Mouse (Mus musculus): ENCODE measurements around the gene Fam243.
A peak's percentile ranks its signal among the peaks of the same experiment; 100 is the strongest.

Gene Fam243

DNA sequence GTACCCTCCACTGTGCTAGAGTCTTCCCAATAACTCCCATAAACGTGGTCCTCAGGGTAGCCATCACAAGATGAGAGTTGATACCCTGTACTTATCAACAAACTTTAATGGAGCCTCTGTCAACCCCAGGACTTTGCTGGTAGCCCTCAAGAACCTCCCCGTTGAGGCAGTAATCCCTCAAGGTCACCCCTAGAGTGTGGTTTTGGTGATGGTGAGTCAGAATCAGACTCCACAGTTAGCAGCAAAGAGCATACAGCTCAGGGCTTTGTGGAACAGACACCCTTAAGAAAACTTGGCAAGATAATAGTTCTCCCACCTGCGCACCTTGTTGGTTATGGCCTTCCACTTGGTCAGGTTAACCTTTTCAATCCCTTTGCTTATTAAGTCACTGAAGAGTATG lies 880 bp downstream of the Fam243 start:
- DNase-seq (ENCODE audit: low read depth, low spot score): no peak

DNA sequence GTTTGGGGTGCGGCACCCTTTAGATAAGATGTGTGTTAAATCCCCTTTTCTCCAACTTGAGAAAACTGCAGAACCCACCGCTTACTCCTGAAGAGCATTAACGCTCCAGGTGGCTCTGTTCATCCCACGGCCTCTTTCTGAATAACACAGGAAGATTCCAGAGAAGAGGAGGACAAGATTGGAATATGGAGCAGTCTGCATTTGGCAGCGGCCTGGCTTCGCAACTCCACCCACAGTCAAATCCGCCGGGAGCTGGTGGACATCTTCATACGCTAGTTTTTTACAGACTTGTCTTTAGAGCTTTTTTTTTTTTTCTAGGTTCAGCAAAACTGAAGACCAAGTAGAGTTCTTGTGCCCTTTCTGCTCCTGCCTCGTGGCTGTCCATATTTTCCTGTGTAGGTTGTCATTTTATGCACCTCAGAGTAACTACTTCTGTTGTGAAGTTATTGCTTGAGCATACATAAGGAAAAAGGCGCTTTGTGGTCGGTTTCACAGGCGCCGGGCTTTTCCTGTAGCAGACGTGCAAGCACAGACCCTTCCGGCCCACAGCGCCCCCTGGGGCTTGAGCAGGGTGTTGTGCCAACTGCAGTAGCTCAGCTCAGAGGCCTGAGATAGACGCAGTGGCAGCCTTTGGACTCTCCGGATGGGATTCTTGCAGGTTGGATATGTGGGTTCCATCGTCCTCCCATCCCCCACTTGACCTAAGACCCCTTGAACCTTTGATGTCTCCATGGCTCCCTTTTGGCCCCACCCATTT lies 1.7 kb downstream of the Fam243 start:
- peak; percentile 78 for DNase-seq (ENCODE audit: low read depth, low spot score)

DNA sequence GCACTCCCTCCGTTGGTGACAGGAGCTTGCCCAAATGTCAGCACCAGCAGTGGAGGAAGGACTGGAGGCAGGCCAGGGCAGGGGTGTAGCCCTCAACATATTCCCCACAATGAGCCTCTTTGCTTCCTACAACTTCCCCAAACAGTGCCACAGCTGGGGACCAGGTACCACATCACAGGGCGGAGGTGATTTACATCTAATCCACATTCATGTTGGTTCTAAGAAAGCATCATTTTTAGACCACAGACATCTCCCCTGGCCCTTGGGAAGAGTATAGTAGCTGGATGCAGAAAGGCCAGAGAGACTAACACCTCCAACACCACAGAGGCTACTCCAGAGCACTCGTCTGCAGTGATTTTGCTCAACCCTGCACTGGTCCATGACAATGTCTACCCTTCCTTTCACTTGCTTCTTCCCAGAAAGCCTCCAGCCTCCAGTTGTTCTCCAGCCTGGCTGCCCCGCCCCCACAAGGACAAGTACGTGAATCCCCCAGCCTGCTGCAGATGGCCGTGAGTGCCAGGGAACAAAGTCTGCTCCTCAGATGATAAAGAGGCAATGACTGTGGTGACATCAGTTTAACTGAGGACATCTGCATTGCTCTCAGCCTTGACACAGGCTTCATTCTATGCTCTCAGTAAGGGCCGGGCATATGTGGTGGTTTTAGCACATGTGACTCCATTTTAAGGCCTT lies 5.0 kb downstream of the Fam243 start:
- no peak for DNase-seq (ENCODE audit: low read depth, low spot score)

DNA sequence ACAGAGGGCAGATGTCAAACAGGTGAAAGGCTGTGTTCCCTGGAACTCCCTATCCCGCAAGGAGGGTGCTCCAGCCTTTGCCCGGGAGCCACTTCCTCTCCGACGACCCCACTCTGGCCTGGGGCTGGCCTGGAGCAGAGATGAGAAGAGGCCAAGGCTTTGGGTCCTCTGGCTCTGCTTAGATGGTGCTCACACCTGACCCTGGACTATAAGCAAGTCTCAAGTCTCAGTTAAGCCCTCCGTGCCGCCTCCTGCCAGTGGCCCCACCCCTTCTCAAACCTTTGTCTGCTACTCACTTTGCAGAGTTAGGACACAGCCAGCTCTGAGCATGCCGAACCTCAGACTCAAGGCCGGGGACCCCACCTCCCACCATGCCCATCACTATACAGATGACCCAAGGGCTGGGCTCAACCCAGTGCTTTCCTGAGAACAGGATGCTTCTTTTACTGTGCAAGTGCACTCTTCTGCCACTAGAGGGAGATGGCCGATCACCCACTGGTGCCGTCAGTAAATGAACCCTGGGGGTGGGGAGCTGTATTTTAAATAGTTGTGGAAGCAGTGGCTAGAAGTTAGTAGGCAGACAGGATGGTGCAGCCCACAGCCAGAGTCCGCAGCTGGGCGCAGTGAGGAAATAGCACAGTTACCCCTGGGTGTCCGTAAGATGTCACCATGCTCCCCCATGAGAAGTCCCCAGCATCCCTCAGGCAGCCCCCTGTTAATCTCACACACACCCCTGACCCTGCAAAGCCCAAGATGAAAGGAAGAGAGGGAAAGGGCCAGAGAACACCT lies 7.1 kb downstream of the Fam243 start:
- DNase-seq (ENCODE audit: low read depth, low spot score): peak; percentile 70

DNA sequence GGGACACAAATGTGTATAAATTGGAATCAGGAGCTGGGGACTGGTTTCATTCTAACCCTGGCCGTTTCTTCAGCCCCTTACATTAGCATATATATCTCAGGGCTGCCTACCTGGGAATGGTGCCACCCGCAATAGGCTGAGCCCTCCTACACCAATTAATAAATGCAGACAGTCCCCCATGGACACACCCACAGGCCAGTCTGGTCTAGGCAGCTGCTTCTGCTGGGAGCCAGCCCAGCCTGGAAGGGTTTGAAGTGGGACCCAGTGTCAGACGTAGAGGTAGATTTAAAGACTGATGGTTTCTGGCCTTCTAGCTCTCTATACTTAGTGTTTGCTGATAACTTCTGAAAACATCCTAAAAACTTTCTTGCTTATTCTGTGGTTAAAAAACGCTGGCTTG lies 12.1 kb downstream of the Fam243 start:
- no peak for DNase-seq (ENCODE audit: low read depth, low spot score)

DNA sequence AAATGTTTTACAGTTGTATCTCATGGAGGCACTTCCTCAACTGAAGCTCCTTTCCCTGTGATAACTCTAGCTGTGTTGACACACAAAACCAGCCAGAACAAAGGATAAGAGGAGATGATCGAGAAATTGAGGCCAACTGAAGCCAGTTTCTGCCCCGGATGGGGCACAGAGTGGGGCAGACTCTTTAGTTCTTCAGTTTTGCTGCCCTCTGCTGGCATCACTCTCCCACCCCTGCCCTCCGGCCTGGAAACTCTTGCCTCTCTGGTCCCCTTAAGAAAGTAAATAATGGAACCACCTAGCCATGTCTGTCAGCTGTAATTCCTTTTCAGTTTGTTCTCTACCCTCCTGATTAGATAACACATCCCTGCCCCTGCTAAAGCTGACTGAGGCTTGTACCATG lies 13.3 kb downstream of the Fam243 start:
- DNase-seq (ENCODE audit: low read depth, low spot score): no peak

DNA sequence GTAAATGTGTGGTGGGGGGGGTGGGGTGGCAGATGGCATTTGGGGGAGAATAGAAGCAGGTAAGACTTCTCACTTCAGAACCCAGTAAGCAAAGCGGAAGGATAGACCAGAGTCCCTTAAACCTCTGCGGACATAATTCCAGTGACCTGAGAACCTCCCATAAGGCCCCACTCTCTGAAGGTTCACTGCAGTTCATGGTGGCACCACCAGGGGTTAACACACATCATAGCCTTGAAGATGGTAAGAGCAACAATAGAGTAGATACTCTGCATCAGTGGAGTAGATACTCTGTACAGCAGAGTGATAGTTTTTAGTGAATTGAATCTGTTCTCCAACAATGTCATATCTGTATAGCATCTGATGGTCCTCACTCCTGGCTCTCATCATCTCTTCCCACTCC lies 15.7 kb downstream of the Fam243 start:
- DNase-seq (ENCODE audit: low read depth, low spot score): peak; percentile 58

DNA sequence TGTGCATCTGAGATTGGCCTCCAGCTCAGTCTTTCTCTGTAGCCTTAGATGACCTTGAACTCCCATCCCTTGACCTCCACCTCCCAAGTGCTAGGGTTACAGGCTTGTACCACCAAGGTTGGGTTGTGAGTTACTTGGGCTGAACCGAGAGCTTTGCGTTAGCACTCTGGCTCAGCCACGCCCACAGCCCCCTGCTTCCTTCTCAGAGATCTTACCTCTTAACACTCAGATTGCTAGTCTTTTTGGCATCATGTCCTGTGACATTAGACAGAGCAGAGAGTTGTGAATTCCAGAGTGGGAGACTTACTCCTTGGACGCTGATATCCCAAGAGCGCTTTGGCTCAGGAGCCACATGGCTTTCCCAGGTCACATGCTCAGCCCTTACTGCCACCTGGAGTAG lies 18.7 kb downstream of the Fam243 start:
- DNase-seq (ENCODE audit: low read depth, low spot score): no peak

DNA sequence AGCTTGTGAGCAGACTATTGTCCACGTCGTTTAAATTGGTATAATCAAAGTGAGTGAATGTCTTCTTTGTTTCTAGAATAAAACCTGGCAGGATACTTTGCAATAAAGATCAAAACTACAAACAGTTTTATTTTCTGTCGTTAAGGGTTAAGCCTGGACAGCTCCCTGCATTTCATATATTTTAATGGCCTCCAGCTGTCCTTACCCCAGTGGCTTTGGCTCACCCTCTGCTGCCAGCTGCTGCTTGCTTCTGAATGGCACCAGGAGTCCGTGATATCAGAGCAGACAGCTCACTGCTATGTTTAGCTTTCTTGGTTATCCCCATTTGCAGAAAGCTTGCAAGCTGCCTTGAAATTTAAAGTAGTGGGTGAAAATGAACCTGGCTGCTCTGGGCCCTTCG lies 19.3 kb downstream of the Fam243 start:
- DNase-seq (ENCODE audit: low read depth, low spot score): no peak

DNA sequence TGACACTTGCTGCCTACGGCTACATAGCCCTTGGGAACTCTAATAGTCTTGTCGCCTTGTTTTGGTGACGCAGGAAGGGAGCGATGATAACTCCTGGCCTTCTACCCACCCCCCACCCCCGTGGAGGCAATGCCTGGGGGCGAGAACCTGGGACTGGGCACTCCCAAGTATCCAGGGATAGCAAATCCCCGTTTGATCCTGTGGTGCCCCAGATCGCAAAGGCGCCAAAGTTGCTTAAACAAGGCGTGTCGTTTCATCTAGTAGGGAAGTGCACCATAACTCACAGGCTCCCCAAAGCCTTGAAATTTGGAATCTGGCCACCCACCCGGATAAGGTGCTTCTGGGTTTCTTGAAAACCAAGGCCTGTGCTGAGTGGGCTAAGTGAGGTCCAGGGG lies 19.8 kb downstream of the Fam243 start:
- DNase-seq (ENCODE audit: low read depth, low spot score): no peak

DNA sequence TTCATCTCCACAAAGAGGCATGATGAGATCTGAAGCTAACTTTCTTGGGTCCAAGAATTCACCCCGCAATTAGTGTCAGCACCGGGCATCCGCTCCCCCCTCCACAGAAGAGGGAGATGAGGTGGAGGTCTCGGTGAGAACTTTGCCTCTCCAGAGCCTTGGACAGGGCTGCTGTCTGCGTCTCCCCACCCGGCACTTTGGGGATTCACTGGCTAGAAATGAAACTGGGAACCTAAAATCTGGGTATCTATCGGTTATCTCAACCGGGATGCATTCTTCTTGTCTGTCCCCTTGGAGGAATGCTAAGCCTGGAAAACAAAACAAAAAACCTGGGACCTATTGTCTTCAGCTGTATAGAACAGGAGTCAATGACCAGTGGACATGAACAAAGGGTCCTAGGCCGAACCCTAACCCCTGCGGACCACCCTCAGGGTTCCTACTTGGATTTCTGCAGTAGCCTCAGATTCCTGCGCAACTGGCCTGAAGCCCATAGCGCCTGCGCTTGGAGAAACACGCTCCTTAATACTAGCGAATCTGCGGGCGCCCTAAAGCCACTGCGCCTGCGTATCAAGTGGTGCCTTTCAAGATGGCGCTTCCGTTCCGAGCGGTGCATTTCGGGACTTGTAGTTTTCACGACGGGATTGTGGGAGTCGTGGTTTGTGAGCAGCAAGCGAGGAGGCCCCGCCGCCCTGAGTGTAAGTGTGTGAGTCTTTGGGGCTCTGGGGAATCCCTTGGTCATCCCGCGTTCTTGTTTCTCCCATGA lies 20.4 kb downstream of the Fam243 start, which contains the start of gene Smim11:
Gene Smim11 (plus strand): TSS at position 638 of the 763 bp plus-strand sequence.
- peak; percentile 97 for DNase-seq (ENCODE audit: low read depth, low spot score)

DNA sequence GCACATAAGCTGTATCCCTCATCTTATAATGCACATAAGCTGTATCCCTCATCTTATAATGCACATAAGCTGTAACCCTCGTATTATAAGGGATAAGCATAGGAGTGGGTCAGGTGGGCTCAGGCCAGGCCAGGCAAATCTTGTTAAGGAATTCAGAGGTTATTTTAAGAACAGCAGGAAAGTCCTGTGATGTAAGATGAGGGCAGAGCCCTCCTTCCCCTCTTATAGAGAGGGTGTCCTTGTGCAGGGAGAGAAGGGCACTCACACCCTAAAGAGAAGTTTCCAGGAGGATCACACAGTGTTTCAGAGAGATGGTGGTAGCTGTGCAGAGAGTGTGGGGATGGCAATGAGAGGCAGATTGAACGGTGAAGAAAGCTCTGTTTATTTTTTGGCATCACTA lies 25.9 kb downstream of the Fam243 start:
- no peak for DNase-seq (ENCODE audit: low read depth, low spot score)

DNA sequence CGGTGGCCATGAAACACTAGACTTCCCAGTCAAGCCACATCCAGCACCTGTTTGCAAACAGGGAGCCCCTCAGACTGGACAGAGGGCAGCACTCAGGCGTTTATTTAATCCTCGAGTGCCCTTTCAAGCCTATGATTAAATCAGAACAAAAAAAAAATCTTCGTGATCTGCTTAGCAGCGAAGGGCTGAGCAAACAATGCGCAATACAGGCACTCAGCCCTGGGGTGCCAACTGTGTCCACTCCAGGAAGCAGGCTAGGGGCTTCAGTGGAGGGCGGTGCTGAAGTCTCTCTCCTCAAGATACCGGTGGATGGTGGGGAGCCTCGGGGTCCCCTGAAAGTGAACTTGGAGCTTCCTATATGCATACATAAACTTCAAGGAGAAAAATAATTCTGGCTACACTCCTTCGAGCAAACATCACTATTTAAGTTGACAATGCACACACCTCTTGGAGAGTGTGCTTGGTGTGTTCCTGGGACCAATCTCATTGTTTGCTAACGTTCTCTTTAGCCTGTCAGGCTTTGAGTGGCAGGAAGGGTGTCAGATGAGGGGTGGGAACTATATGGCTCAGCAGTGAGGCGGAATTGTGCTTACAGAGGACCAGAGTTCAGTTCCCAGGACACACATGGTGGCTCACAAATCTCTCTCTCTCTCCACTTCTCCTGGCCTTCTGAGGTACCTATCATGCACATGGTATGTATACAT lies 26.8 kb downstream of the Fam243 start:
- DNase-seq (ENCODE audit: low read depth, low spot score): no peak

DNA sequence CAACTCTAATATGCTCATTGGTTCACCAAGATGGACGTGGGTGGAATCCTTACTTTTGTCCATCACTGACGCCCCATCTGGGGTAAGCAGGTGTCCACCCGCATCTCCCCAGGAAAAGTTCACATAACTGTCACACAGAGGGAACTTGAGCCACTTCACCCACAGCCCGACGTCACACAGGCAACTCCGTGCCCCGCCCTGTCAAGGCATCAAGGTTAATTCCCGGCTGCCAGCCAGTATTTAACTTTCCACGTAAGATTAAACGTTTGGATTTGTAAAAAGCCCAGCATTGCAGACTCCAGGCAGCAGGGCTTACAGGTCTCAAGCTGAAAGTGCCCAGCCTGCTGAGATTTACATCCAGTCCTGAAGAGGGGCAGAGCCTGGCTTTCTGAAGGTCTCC lies 29.1 kb downstream of the Fam243 start, which contains the start of gene Kcne2:
Gene Kcne2 (plus strand): TSS at position 289 of the 400 bp plus-strand sequence.
- DNase-seq (ENCODE audit: low read depth, low spot score): no peak

DNA sequence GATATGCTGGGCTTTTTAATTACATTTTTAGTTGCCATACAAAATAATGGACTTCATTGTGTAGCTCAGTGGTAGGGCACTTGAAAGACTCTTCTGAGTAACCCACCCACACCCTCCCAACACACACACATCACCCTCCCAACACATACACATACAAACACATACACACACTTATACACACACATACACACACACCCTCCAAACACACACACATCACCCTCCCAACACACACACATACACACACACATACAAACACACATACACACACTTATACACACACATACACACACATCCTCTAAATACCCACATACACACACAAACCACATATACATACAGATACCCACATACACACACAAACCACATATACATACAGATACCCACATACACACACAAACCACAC lies 31.2 kb downstream of the Fam243 start:
- DNase-seq (ENCODE audit: low read depth, low spot score): no peak

DNA sequence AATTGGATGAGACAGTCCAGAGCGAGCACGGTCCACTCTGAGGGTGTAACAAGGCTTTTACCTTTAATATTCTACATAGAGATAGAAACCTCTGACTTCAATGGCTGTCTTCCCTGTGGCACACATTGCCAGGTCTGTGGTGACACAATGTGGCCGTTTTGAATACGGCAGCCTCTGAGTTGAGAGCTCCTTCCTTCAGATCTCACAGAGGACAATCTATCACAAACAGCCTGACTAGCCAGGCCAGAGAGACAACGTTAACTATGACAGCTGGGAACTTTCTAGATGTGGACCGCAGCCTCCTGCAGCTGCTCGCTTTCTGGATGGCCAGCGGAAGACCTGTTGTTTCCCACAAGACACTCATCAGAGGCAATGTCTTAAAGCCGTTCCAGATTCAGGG lies 32.5 kb downstream of the Fam243 start:
- no peak for DNase-seq (ENCODE audit: low read depth, low spot score)

DNA sequence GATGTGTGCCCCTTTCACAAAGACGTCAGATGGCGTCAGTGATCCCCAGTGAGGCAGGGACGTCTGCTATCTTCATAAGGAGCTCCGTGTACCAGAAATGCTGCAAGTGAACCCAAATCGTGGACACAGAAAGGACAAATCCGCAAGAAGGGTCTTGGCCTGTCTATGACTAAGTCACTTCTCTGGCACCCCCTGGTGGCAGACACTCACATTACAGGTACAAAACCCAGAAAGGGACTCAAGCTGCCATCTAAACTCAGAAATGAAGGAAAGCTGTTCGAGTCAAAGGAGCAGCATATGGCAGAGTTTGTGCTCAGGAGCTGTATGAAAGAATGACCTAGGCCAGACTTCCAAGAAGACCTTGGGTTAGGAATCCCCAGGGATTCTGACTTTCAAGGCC lies 34.6 kb downstream of the Fam243 start:
- peak; percentile 83 for DNase-seq (ENCODE audit: low read depth, low spot score)

DNA sequence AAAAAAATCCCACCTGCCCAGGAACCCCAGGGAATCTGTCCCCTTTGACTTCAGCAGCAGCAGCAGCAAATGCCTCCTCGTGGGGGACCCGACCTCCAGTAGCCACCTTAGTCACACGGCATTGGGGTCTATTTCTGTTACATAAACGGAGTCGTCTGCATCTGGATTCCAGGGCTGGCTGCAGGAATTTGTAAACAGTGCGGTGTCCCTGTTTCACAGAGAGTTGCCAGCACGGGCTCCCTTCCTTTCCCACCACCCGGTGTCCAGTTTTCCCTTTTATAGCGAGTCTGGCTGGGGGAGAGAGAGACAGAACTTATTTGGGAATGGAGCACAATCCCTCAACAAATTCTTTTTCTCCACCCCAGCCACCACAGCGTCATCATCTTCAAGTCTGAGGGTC lies 36.2 kb downstream of the Fam243 start:
- DNase-seq (ENCODE audit: low read depth, low spot score): no peak

DNA sequence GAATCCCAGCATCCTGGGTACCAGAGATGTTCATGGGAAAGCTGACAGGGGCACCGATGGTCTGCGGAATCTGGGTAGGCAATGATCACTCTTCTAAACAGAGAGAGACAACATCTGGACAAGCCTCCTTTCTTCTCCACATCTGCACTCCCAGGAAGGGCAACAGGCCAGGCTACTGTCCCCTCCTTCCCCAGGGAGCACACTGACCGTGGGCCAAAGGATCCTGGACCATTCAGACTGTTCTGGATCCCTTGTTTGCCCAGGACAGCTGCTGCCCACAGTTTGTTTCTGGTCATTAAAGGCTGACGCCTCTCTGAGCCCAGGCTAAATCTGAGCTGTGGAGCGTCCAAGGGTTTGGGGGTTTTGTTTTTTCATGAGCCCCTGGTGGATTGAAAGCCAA lies 38.6 kb downstream of the Fam243 start:
- no peak for DNase-seq (ENCODE audit: low read depth, low spot score)

DNA sequence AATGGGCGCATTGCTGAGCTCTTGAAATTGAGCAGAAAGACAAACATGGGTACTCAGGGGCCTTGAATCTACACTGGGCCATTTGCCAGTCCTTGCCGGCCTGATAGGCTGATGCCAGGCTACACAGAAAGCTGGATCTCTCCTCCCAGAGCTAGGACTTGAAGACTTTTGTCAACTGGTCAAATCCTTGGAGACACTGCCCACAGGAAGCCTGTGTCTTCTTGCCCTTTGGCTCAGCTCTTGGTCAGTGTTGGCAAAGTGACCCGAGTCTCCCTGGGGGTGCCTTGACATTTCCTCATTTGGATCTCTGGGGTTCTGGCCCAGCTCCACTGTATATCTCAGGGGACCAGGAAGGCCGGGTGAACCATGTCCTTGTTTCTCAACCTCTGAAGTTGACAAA lies 45.7 kb downstream of the Fam243 start:
- DNase-seq (ENCODE audit: low read depth, low spot score): no peak

DNA sequence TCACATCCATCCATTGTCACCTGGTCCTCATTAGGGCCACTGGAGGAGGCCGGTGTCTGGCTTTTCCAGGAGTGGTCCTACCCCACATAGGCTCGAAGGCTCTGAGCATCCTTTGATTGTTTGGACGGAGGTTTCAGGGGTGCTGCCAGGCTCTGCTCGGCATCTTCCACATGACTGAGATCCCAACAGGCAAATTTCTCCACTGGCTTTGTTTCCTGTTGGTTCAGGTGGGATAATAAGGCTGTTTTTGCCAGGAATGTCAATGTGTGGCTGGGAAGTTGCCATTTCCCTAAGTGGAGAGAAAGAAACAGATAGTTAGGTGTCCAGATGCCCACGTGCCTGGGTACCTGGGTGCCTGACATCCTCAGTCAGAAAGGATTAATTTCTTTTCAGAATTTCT lies 46.7 kb downstream of the Fam243 start:
- DNase-seq (ENCODE audit: low read depth, low spot score): no peak

Measured in CD4-positive, CD25-positive, alpha-beta regulatory T cell, adult 2 months (primary cell).